Mouse (Mus musculus) bone marrow, adult 2 months (tissue): Measurements from ENCODE around the gene Zfp346.

ENCODE experiments used
- CTCF ChIP-seq: fragments of 200-500 bp; IDR thresholded peaks from 2 replicates; pipeline ENCODE4 v1.5.1; 2011; ENCODE audit warnings: low read length, control low read depth; ENCODE audit not compliant: control insufficient read depth, insufficient read depth
- POLR2A ChIP-seq: fragments of 200-500 bp; IDR thresholded peaks from 2 replicates; pipeline ENCODE4 v1.6.1; 2011; ENCODE audit warnings: low read depth, mild to moderate bottlenecking, control low read depth, low read length, borderline replicate concordance; ENCODE audit not compliant: control insufficient read depth

GRCm38 (mm10) chr13:55163553-55163952 lies 58.4 kb downstream of the Zfp346 start:
- TF ChIP-seq POLR2A (no peak), CTCF (no peak)
